Mouse (Mus musculus) midbrain, embryonic 13.5 days (tissue): ENCODE measurements around the gene Ccdc110. TPM values are rescaled to one million over a fixed set of nuclear protein-coding genes. Genes with fewer than 3 reads are reported as not detected.
A peak's percentile ranks its signal among the peaks of the same experiment; 100 is the strongest.

Source experiments
- ATAC-seq: fragments of 200-750 bp; cut with Nextera tagmentation; 2 replicates; pipeline ENCODE4 v1.8.0; 2017; ENCODE audit warnings: mild to moderate bottlenecking, moderate TSS enrichment, moderate library complexity
- H3K27ac ChIP-seq: fragments of 300-500 bp; sonication (generic); 2 replicates; pipeline ENCODE4 v1.5.1; 2015; ENCODE audit warnings: inconsistent platforms, mild to moderate bottlenecking, moderate library complexity
- H3K27me3 ChIP-seq: fragments of 300-500 bp; sonication (generic); 2 replicates; pipeline ENCODE4 v1.6.1; 2015; ENCODE audit warnings: mild to moderate bottlenecking, inconsistent platforms
- H3K36me3 ChIP-seq: fragments of 300-500 bp; sonication (generic); 2 replicates; pipeline ENCODE4 v1.6.1; 2015; ENCODE audit warnings: mild to moderate bottlenecking, inconsistent platforms
- H3K4me1 ChIP-seq: fragments of 300-500 bp; sonication (generic); replicated peaks from 2 replicates; pipeline ENCODE4 v1.6.1; 2015; ENCODE audit warnings: inconsistent platforms
- H3K4me2 ChIP-seq: fragments of 300-500 bp; sonication (generic); replicated peaks from 2 replicates; pipeline ENCODE4 v1.6.1; 2015; ENCODE audit warnings: moderate library complexity, mild to moderate bottlenecking, inconsistent platforms
- H3K4me3 ChIP-seq: fragments of 300-500 bp; sonication (generic); replicated peaks from 2 replicates; pipeline ENCODE4 v1.5.1; 2015; ENCODE audit warnings: mild to moderate bottlenecking, inconsistent platforms
- H3K9ac ChIP-seq: fragments of 300-500 bp; sonication (generic); replicated peaks from 2 replicates; pipeline ENCODE4 v1.6.1; 2015; ENCODE audit warnings: mild to moderate bottlenecking, inconsistent platforms
- H3K9me3 ChIP-seq: fragments of 300-500 bp; sonication (generic); 2 replicates; pipeline ENCODE4 v1.6.1; 2016; ENCODE audit warnings: mild to moderate bottlenecking, inconsistent platforms
- WGBS: fragments of 180-500 bp; shearing (Covaris S2); methylation state at CpG from one replicate; pipeline ENCODE4 v1.1.7; 2015; 5-methylcytosine and 5-hydroxymethylcytosine counted together
- polyA plus RNA-seq: library from polyadenylated mRNA; unstranded; fragments of >200 nt; fragmentation: Nextera tagmentation; extraction: Ambion mirVana; gene quantifications from 2 replicates; pipeline ENCODE4 v1.2.1, GENCODE M21; 2015

Ccdc110 gene
- 0.20 and 0.31 TPM in 2 replicates for polyA plus RNA-seq

- no peaks in the 10 kb centered on the region for H3K4me1 ChIP-seq
- H3K4me3 ChIP-seq = peak within 1 kb of the TSS; percentile 42
- peaks cover 11% of the 10 kb centered on the region for H3K27me3 ChIP-seq
- no peaks in the 10 kb centered on the region for H3K36me3 ChIP-seq
- H3K9me3 ChIP-seq = peaks cover 11% of the 10 kb centered on the region; the same call in 1 of the 2 replicates
- WGBS = under 1% methylated on average over 23 of the region's 23 CpGs
- peak; percentile 94 for ATAC-seq
- peak within 1 kb of the TSS; percentile 50 for H3K9ac ChIP-seq
- peak within 1 kb of the TSS; percentile 61 for H3K4me2 ChIP-seq
- no peak within 1 kb of the TSS for H3K27ac ChIP-seq
Measured at GRCm38 (mm10) chr8:45934582-45935014, at the start of gene Ccdc110. TSS of gene Ccdc110 (plus strand) at chr8:45934619.

GRCm38 (mm10) chr8:45885202-45885685, 49.2 kb upstream of the Ccdc110 start, which contains the start of gene Pdlim3:
TSS of gene Pdlim3 (plus strand) at chr8:45885461.
- Histone ChIP-seq H3K4me1 (peaks cover 16% of the 10 kb centered on the region), H3K4me3 (peak within 1 kb of the TSS; percentile 40), H3K4me2 (peak within 1 kb of the TSS; percentile 74), H3K27me3 (peaks cover 20% of the 10 kb centered on the region), H3K36me3 (no peaks in the 10 kb centered on the region), H3K27ac (no peak within 1 kb of the TSS), H3K9me3 (no peaks in the 10 kb centered on the region), H3K9ac (peak within 1 kb of the TSS; percentile 53; the same call in 1 of the 2 replicates)
- peak; percentile 66 for ATAC-seq
- 1% methylated on average over 22 of the region's 22 CpGs for WGBS

- H3K27me3 ChIP-seq = peaks cover 20% of the 10 kb centered on the region
- WGBS = 43% methylated on average over 2 of the region's 2 CpGs
- 0 out of 2 replicates have a peak overlapping the region, but pooled peaks have one; percentile 53 for H3K9ac ChIP-seq
Measured at GRCm38 (mm10) chr8:45885775-45886174, 48.6 kb upstream of the Ccdc110 start.

GRCm38 (mm10) chr8:45889737-45890136, 44.7 kb upstream of the Ccdc110 start:
- no peak overlapping the region for H3K4me3 ChIP-seq
- peaks cover 7% of the 10 kb centered on the region for H3K27me3 ChIP-seq
- H3K9ac ChIP-seq = no peak overlapping the region
- H3K36me3 ChIP-seq = no peaks in the 10 kb centered on the region
- H3K9me3 ChIP-seq = no peaks in the 10 kb centered on the region
- 93% methylated on average over 7 of the region's 7 CpGs for WGBS
- no peak overlapping the region for H3K27ac ChIP-seq
- H3K4me1 ChIP-seq = peaks cover 11% of the 10 kb centered on the region
- no peak for ATAC-seq
- no peak overlapping the region for H3K4me2 ChIP-seq

More at GRCm38 (mm10) chr8:45885775-45886174, 48.6 kb upstream of the Ccdc110 start:
- peak; percentile 69 for ATAC-seq
- Histone ChIP-seq H3K36me3 (no peaks in the 10 kb centered on the region), H3K4me1 (peaks cover 16% of the 10 kb centered on the region), H3K9me3 (no peaks in the 10 kb centered on the region), H3K4me2 (peak overlapping the region; percentile 74), H3K27ac (no peak overlapping the region), H3K4me3 (peak overlapping the region; percentile 40)

GRCm38 (mm10) chr8:45896590-45896989, 37.8 kb upstream of the Ccdc110 start:
- Histone ChIP-seq H3K4me2 (no peak overlapping the region), H3K27ac (no peak overlapping the region), H3K9me3 (peaks cover 4% of the 10 kb centered on the region), H3K9ac (no peak overlapping the region), H3K27me3 (no peaks in the 10 kb centered on the region), H3K4me1 (0 out of 2 replicates have a peak, but pooled peaks cover 3% of the 10 kb centered on the region), H3K36me3 (no peaks in the 10 kb centered on the region), H3K4me3 (no peak overlapping the region)
- no peak for ATAC-seq
- 85% methylated on average over 3 of the region's 3 CpGs for WGBS

- ATAC-seq = no peak
- Histone ChIP-seq H3K9me3 (peaks cover 4% of the 10 kb centered on the region), H3K27ac (no peak overlapping the region), H3K27me3 (no peaks in the 10 kb centered on the region), H3K4me3 (no peak overlapping the region), H3K9ac (no peak overlapping the region), H3K4me1 (0 out of 2 replicates have a peak, but pooled peaks cover 3% of the 10 kb centered on the region), H3K36me3 (no peaks in the 10 kb centered on the region), H3K4me2 (no peak overlapping the region)
- 67% methylated on average over 3 of the region's 3 CpGs for WGBS
Measured at GRCm38 (mm10) chr8:45899783-45900182, 34.6 kb upstream of the Ccdc110 start.

- ATAC-seq = no peak
- no peaks in the 10 kb centered on the region for H3K9me3 ChIP-seq
- WGBS = 75% methylated on average over 8 of the region's 8 CpGs
- H3K4me3 ChIP-seq = no peak overlapping the region
- H3K36me3 ChIP-seq = no peaks in the 10 kb centered on the region
- H3K4me2 ChIP-seq = no peak overlapping the region
- no peaks in the 10 kb centered on the region for H3K27me3 ChIP-seq
- H3K27ac ChIP-seq = no peak overlapping the region
- 0 out of 2 replicates have a peak, but pooled peaks cover 3% of the 10 kb centered on the region for H3K4me1 ChIP-seq
- no peak overlapping the region for H3K9ac ChIP-seq
Measured at GRCm38 (mm10) chr8:45901626-45902025, 32.8 kb upstream of the Ccdc110 start.

- Histone ChIP-seq H3K9ac (no peak overlapping the region), H3K36me3 (no peaks in the 10 kb centered on the region), H3K4me1 (peaks cover 5% of the 10 kb centered on the region; the same call in 1 of the 2 replicates), H3K9me3 (no peaks in the 10 kb centered on the region), H3K27me3 (no peaks in the 10 kb centered on the region), H3K27ac (no peak overlapping the region), H3K4me3 (no peak overlapping the region), H3K4me2 (no peak overlapping the region)
- WGBS = 40% methylated on average over 3 of the region's 3 CpGs
- ATAC-seq = no peak
Measured at GRCm38 (mm10) chr8:45903659-45904058, 30.8 kb upstream of the Ccdc110 start.

- H3K36me3 ChIP-seq = no peaks in the 10 kb centered on the region
- no peak overlapping the region for H3K27ac ChIP-seq
- WGBS = 74% methylated on average over 7 of the region's 7 CpGs
- no peak overlapping the region for H3K4me3 ChIP-seq
- H3K27me3 ChIP-seq = no peaks in the 10 kb centered on the region
- ATAC-seq = no peak
- no peak overlapping the region for H3K9ac ChIP-seq
- H3K4me2 ChIP-seq = no peak overlapping the region
- peaks cover 7% of the 10 kb centered on the region; the same call in 1 of the 2 replicates for H3K4me1 ChIP-seq
- H3K9me3 ChIP-seq = no peaks in the 10 kb centered on the region
Measured at GRCm38 (mm10) chr8:45905591-45906250, 28.7 kb upstream of the Ccdc110 start.

GRCm38 (mm10) chr8:45906251-45906619, 28.2 kb upstream of the Ccdc110 start:
- H3K36me3 ChIP-seq = no peaks in the 10 kb centered on the region
- no peak overlapping the region for H3K9ac ChIP-seq
- no peak for ATAC-seq
- no peaks in the 10 kb centered on the region for H3K9me3 ChIP-seq
- no peaks in the 10 kb centered on the region for H3K27me3 ChIP-seq
- H3K27ac ChIP-seq = no peak overlapping the region
- no peak overlapping the region for H3K4me2 ChIP-seq
- peaks cover 7% of the 10 kb centered on the region; the same call in 1 of the 2 replicates for H3K4me1 ChIP-seq
- H3K4me3 ChIP-seq = no peak overlapping the region
- 81% methylated on average over 4 of the region's 4 CpGs for WGBS

GRCm38 (mm10) chr8:45913707-45914106, 20.7 kb upstream of the Ccdc110 start:
- 93% methylated on average over 11 of the region's 11 CpGs for WGBS

GRCm38 (mm10) chr8:45916496-45916895, 17.9 kb upstream of the Ccdc110 start:
- no peaks in the 10 kb centered on the region for H3K4me1 ChIP-seq
- no peaks in the 10 kb centered on the region for H3K36me3 ChIP-seq
- H3K4me2 ChIP-seq = no peak overlapping the region
- no peak overlapping the region for H3K27ac ChIP-seq
- WGBS = 85% methylated on average over 3 of the region's 3 CpGs
- no peak overlapping the region for H3K4me3 ChIP-seq
- H3K9ac ChIP-seq = no peak overlapping the region
- H3K27me3 ChIP-seq = no peaks in the 10 kb centered on the region
- H3K9me3 ChIP-seq = no peaks in the 10 kb centered on the region
- ATAC-seq = no peak

More at GRCm38 (mm10) chr8:45913707-45914106, 20.7 kb upstream of the Ccdc110 start:
- Histone ChIP-seq H3K36me3 (no peaks in the 10 kb centered on the region), H3K9ac (no peak overlapping the region), H3K9me3 (no peaks in the 10 kb centered on the region), H3K4me3 (no peak overlapping the region), H3K27me3 (no peaks in the 10 kb centered on the region), H3K4me2 (no peak overlapping the region), H3K4me1 (peaks cover 5% of the 10 kb centered on the region; the same call in 1 of the 2 replicates), H3K27ac (no peak overlapping the region)
- no peak for ATAC-seq
